ENCODE assay signal across 13 mouse cellular contexts in the genomic region with DNA sequence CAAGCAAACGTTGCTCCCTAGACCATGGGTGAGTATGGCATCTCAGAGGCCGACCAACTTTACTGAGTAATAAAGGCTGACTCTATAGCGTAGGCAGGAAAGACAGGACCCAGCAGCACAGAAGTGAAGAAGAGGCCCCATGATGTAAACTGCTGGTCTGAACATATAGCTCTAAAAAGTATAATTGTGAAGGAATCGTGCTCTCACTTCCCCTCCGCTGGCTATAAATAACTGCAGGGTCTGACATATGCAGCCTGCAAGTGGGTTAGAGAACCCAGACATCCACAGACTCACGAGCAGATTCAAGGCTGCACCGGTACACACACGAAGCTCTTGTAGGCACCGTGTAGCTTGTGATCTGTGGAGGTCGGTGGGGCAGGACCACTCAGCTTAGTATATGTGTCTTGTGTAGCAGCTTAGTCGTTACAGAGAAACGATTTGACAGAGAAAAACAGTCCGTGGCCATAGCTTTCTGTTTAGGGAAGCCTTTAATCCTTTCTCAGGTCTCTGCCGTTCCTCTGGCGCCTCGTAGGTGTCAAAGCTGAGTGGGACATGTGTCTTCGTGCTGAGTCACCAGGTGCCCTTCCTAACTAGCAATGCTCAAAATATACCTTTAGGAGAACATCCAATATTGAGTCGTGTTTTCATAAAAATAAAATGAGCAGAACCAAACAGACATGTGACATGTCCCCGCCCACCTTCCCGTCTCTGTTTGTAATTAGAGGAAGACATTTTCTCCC.
DNase-seq lines count a peak whose midpoint lies in the region; ATAC-seq lines count a peak whose summit lies in the region.
"Had no signal": no experiment of that assay in that cellular context is flagged by ENCODE, and none has a peak within 500 bp of the region (broad histone marks: within the 10 kb centered on the region; RNA-seq: fewer than 3 reads in every experiment).

No protein-coding gene starts in this region.

- H3K27me3 ChIP-seq in intestine, embryonic 15.5 days (replicated peaks), result no peaks in the 10 kb centered on the region
- H3K27me3 ChIP-seq: stomach, embryonic 15.5 days had no signal

- peak; percentile 32 for DNase-seq in layer of hippocampus, adult 11-12 months (ENCODE audit: low spot score)
- DNase-seq in layer of hippocampus, postnatal 14 days (ENCODE audit: low spot score in 2 of 2), result no peak
- DNase-seq in frontal cortex, postnatal 36 days (ENCODE audit: low spot score in 2 of 2), result peak; percentile 65 to 80
- DNase-seq in naive thymus-derived CD4-positive, alpha-beta T cell, adult 2 months (ENCODE audit: low read depth), result peak; percentile 53
- DNase-seq in ovary, adult 18-20 months (ENCODE audit: low spot score), result no peak
- no peak for DNase-seq in embryo, embryonic 11 days
- DNase-seq: lung, embryonic 14.5 days had no signal

- no peak overlapping the region for H3K9ac ChIP-seq in intestine, embryonic 15.5 days
- H3K9ac ChIP-seq: embryonic facial prominence, embryonic 12.5 days; lung, embryonic 14.5 days; stomach, embryonic 15.5 days had no signal

- ATAC-seq in CD4-positive, CD25-positive, alpha-beta regulatory T cell, adult 4 months, result peak; percentile 39
- no peak for ATAC-seq in intestine, embryonic 15.5 days

- no peak overlapping the region for H3K27ac ChIP-seq in intestine, embryonic 15.5 days
- H3K27ac ChIP-seq: embryonic facial prominence, embryonic 12.5 days; kidney, postnatal 0 days; stomach, embryonic 15.5 days had no signal

- no peaks in the 10 kb centered on the region for H3K9me3 ChIP-seq in intestine, embryonic 15.5 days
- H3K9me3 ChIP-seq: embryonic facial prominence, embryonic 12.5 days; stomach, embryonic 15.5 days had no signal

- no peak overlapping the region; the same call in 1 of the 2 replicates for H3K4me2 ChIP-seq in intestine, embryonic 15.5 days (replicated peaks)
- H3K4me2 ChIP-seq: embryonic facial prominence, embryonic 12.5 days; lung, embryonic 14.5 days; stomach, embryonic 15.5 days had no signal

- no peak overlapping the region for H3K4me3 ChIP-seq in intestine, embryonic 15.5 days (replicated peaks)
- H3K4me3 ChIP-seq: embryonic facial prominence, embryonic 12.5 days; myocyte; stomach, embryonic 15.5 days had no signal

- no peaks in the 10 kb centered on the region for H3K36me3 ChIP-seq in intestine, embryonic 15.5 days
- H3K36me3 ChIP-seq: embryonic facial prominence, embryonic 12.5 days; stomach, embryonic 15.5 days had no signal

- WGBS in intestine, embryonic 15.5 days, result 59% methylated on average over 20 of the region's 20 CpGs

- H3K4me1 ChIP-seq in intestine, embryonic 15.5 days (replicated peaks), result no peaks in the 10 kb centered on the region
- H3K4me1 ChIP-seq: embryonic facial prominence, embryonic 12.5 days; stomach, embryonic 15.5 days had no signal

Comparison
In these comparisons a context has a peak if more than half of its experiments do, and no peak if none do; other contexts are left out.
1. DNase-seq: peak in layer of hippocampus, adult 11-12 months (single experiment), frontal cortex, postnatal 36 days (2 of 2) and naive thymus-derived CD4-positive, alpha-beta T cell, adult 2 months (single experiment); none in layer of hippocampus, postnatal 14 days (0 of 2), ovary, adult 18-20 months (single experiment) and embryo, embryonic 11 days (single experiment).